Mouse (Mus musculus): Measurements from ENCODE around the gene Spats2l.

Spats2l gene

DNA sequence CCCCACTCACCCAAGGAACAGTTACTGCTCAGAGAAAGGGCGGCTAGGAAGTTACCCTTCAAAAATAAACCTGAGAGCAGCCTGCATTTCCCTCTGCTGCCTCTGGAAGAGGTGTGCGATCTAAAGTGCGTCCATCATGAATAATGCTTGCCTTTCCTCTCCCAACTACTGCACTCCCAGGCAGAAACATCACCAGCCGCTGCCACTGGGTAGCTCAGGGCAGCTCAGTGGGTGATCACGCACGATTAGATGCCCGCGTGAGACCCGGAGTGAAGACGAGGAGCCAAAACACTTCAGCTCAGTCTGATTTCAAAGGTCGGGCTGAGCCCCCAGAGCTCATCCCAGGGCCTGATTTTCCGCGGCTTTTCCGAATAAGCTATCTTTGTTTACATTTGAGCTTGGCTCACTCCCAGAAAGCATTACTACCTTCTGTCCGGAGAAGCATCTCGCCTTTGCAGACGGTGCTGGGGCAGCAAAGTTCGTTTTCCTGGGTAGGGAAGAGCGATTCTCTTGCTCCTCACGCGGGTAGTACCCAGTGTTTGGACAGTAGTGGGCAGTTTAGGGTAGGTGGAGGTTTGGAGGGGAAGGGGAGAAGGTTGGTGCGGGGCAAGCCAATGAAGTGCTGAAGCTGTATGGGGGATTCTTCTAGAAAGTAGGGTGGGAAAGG is at the start of gene Spats2l:
TSS of gene Spats2l (plus strand) at position 162 of the 667 bp plus-strand sequence.
- DNase-seq (ENCODE audit: low read depth, low spot score) = no peak

DNA sequence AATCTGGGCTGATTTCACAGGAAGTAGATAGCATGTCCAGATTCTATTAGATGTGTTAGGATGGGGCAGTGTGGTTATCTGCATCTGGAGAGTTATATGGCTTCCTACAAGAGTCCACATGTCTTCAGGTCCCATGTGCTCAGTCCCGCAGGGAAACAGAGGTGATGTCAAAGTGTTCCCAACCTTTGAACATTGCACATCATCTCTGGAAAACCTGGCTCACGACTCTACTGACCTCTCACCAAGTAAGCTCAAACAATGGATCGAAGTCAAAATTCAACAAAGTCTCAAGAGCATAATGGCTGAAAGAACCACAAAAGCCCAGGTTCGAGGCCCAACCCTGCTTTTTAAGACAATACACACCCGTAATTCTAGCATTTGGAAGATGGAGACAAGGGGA is 48.7 kb upstream of the Spats2l start:
- DNase-seq (ENCODE audit: low read depth, low spot score) = no peak

DNA sequence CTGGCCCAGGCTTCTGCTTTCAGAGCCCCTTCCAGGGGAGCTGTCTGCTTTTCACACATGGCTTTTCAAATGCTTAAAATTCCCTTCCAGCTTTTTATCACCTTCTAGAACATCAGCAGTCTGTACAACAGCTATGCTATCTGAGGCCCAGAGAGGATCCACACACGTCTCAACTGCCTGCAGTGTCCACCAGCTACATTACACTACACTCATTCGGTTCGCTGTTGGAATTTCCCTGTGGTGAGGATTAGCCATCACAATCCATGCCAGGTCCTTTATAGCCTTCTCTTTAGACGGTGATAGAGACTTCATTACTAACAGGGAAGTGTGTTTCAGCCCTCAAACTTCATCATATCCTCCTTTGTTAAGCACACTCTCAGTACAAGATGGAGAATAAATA is 38.1 kb upstream of the Spats2l start:
- no peak for DNase-seq (ENCODE audit: low read depth, low spot score)

DNA sequence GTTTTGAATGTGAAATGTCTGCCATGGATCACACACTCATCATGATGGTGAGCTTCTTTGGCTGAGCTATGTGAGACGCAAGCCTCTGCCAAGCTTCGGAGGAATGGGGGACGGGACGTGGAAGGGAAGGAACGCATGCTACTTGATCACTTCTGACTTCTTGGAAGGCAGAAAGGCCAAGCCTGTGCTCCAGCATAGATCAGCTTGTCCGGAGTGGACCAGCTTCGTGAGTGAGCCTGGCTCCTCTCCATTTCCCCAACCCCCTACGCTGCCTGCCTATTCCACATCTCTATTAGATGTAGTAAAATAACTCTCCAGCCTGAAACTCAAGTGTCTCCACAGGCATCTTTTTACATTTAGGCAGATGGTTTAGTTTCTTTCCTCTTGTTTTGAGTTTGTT is 32.2 kb upstream of the Spats2l start:
- DNase-seq (ENCODE audit: low read depth, low spot score) = no peak

DNA sequence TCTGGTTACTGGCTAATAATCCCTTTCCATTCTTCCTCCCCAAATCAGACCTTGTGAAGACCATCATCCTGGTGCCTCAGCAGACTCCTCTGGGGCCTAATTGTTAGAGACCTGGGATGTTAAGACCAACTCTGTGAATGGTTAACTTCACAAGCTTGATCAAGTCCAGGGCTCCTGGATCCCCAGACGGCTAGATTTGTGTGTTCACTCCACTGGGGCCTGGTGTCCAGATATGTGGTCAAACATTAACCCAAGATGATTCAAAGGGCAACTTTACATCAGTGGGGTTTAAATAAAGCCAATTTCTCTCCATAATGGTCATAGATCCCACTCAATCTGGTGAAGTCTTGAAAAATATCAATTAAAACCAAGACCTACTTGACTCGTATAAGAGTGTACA is 31.7 kb upstream of the Spats2l start:
- no peak for DNase-seq (ENCODE audit: low read depth, low spot score)

DNA sequence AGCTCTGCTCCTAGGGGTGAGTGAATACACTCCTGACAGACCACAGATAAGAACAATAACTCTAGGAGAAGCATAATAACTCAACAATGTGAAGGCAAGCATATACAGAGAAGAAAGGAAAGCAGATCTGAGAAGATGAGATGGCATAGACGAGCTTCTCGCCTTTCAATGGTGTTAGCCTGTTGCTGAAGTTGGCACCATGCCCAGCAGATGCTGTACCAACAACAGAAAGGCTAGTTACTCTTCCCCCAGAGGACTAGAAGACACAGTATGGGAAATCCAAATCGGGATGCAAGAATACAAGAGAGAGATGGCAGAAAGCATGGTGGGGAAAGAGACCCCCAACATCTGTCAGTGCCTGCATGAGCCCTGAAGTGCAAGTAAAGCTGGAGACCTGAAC is 22.2 kb upstream of the Spats2l start:
- DNase-seq (ENCODE audit: low read depth, low spot score) = no peak

DNA sequence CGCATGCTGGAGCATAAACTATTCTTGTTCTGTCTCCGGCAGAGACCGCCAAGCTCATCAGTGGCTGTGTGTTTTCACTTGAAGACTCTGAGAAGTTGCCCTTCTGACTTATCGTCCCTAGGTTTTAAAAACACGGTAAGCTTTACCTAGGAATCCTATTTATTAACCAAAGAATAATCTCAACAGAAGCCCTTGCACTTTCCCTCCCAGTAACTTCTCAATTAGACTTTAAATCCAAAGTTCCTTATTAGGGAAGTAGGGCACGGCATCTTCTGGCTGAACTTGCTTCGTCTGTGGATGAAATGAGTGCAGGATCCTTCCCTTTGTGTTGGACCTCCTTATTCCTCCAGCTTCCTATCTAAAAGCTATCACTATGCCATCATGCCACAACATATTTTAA is 7.6 kb upstream of the Spats2l start:
- no peak for DNase-seq (ENCODE audit: low read depth, low spot score)

DNA sequence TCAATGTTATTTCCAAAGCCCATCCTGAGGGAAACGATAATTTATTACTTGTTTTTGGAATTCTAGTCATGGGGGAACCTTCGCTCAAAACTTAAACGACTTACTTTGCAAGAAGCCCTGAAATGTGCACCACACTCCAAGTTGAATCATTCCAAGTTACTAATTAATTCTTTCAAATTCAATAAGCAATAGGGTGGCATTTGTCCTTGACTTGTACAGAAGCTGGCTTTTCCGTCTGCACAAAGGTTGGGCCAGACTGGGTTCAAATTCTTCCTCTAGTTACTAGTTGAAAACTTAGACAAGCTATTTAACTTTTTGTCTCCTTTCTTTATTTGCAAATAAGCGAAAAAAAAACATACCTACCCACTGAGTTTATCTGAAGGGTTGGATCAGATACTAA is 636 bp upstream of the Spats2l start:
- DNase-seq (ENCODE audit: low read depth, low spot score) = no peak

DNA sequence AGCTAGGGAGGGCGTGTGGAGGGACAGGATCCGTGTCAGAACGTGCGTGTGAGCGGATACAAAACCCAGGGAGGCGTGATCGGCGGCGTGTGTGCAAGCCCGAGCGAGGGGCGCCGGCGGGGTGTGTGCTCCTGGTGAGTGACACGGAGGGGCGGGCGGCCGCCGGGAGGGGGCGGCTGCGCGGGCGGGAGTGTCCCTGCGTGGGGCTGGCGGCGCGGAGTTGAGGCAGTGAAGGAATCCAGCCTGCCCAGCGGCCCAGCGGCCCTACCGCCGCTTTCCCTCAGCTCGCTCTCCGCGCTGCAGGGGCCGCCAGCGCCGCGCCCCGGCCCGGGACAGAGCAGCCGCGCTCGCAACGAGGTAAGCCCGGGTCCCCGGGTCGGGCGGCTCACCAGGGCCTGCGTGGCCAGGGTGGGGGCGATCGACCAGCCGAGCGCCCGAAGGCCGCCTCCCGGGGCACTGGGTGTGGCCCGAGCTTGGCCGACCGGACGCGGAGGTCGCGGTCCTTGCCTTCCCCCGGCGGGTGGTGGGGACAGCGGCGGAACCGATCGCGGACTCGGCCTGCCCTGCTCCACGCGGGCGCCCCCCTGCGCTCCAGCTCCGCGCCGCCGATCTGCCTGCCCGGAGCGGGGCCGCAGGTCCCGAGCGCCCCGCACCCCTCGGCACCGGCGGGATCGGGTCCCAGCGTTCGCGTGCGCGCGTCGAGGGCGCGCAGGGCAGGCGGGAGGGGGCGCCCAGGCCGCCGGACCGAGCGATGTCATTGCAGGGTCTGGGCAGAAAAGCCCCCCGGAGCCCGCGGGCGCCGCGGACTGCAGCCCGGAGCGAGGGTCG is 920 bp downstream of the Spats2l start:
- DNase-seq (ENCODE audit: low read depth, low spot score) = no peak

DNA sequence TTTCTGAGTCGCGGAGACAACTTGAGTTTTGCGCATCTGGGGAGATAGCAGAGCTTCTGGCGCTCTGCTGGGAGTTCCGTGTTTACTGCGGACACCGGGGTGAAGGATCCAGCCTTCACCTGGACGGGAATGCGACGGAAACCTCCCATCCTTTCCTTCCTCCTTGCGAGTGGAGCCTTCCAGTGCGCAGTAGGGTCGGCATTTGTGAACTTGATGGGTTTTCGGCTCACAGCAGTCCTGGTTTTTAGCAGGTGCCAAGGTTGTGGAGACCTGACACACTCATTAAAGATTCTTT is 1.5 kb downstream of the Spats2l start:
- no peak for DNase-seq (ENCODE audit: low read depth, low spot score)

DNA sequence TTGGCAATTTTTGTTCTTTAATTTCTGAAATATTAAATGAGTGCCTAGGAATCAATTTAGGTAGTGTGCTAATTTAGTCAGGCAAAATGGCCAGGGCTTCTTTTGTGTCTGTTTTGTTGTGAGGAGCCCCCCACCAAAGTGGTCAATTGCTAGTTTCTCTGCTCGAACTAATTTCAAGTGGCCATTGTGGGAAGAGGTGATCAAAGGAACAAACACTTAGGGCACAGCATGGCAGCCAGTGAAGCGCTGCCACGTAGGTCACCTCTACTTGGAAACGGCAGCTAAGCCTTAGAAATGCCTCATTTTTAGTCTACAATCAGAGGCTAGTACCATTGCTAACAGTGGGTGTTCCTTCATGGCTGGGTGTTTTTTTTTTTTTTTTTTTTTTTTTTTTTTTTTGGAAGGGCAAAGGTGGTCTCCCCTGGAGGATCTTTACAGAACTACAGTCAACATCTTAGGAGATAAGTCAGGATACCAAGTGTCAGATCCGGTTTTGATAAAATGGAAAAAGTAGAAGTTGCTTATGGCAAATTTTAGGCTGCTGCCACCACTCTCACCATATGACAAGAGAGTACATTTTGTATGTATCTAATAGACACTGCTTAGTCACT is 2.8 kb downstream of the Spats2l start:
- no peak for DNase-seq (ENCODE audit: low read depth, low spot score)

DNA sequence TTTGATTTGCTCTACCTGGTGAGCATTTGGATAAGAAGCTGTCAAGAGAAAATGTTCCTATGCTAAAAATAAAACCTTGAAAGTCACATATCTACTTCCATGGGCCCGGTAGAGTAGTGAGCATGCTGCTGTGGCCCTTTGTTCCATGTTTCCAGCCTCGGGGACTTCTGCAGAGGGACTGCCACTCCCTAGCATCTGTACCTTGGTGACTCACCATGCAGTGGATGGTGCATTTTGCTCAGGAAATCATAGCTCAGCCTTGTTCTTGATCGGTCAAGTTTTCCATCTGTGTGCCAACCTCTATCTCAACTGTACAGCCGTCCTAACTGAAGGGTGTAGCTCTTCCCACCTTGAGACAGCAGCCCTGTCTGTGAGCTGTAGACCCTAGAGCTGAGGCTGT is 10.3 kb downstream of the Spats2l start:
- no peak for DNase-seq (ENCODE audit: low read depth, low spot score)

DNA sequence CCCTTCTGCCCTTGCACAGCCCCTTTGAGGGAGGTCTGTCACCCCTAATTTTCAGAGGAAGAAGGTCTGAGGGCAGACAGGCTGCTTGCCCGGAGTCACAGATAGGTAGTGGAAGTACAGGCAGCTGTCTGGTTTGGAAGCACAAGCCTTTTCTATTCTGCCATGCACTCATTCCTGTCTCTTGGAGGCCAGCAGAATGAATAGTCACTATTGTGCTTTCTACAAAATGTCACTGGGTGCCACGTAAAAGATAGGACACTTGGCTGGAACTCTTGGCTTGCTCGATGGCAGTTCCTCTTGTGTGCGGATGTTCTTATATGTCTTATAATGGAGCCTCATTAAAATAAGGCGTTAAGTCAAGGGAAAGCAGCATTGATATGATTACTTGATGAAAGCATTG is 15.9 kb downstream of the Spats2l start:
- DNase-seq (ENCODE audit: low read depth, low spot score) = no peak

DNA sequence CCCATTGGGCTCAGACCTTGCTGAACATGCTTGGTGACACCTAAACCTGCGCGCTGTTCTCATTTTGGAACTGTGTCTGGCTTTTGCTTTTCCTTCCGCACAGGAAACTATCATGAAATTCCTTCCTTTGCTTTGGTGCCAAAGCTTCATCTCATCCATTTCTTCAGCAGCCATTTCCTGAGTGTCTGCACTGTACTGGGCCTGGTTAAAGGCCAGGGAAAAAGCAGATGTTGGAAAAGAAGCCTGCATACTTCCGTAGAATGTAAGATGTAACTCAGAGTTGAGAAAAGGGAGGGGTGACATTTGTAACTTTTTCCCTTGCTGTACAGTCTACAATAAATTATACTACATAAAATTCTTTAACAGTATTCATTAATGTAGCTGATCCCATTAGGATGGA is 18.2 kb downstream of the Spats2l start:
- no peak for DNase-seq (ENCODE audit: low read depth, low spot score)

DNA sequence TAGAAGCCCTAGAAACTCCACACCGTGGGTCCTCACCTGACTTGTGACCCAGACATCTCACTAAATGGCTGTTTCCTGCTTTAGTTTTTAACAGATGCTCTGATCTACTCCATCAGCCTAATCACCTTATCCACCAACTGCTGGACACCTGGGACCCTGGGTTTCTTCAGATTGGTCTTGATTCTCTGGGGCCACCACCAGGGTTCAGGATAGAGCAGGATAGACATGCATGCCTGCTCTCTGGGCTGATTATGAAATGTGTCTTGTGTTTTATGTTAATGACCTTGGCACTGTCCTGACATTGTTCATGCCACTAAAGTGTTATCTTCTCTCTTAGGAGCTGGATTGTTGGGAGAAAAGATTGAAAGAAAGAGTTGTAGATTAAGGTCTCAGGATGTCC is 21.9 kb downstream of the Spats2l start:
- DNase-seq (ENCODE audit: low read depth, low spot score) = no peak

DNA sequence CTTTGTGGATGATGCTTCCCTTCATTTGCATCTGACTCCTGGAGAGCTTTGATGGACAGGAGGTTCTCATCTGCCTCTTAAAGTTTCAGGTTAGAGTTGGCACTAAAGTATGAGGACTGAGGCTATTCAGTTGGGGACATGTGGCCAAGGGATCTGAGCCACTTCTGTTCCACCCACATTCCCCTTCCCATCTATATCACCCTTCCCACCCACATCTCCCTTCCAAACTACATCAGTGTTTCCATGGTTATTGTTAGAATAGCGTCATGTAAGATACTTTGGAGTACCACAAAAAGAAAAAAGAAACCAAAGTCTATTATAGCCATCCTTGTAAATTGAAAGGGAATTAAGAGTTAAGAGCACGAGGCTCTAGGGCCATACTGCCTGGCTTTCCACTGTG is 25.4 kb downstream of the Spats2l start:
- DNase-seq (ENCODE audit: low read depth, low spot score) = no peak

DNA sequence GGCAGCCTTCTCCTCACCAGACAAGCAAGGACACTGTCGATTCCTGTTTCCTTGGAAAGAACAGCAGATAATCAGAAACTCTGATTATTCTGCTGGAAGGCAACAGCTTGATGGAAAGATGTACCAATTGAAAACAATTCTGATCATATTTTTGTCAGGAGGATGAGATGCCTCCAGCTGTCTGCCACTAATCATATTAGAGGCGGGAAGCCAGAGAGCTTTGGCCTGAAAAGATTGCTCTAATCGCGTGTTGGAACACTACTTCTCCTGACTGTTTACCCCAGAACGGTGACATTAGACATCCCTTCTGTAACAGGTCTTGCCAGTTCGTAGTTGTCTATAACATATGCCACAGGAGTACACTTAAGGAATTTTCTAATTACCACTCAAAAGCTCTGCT is 26.9 kb downstream of the Spats2l start:
- no peak for DNase-seq (ENCODE audit: low read depth, low spot score)

DNA sequence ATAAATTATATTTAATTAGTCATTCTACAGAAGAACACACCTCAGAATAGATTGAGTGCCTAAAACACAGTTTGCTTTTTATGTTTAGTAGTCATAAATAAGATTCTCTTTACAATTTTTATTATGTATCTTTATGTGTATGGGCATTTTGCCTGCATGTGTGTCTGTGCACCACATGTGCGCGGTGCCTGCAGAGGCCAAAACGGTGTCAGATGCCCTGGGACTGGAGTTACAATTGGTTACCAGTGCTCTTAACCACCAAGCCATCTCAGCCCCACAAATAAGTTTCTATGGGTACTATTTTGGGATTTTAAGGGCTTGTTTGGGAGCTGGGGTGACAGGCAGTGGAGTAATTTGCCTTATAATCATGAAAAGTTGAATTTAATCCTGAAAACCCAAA is 32.2 kb downstream of the Spats2l start:
- no peak for DNase-seq (ENCODE audit: low read depth, low spot score)

DNA sequence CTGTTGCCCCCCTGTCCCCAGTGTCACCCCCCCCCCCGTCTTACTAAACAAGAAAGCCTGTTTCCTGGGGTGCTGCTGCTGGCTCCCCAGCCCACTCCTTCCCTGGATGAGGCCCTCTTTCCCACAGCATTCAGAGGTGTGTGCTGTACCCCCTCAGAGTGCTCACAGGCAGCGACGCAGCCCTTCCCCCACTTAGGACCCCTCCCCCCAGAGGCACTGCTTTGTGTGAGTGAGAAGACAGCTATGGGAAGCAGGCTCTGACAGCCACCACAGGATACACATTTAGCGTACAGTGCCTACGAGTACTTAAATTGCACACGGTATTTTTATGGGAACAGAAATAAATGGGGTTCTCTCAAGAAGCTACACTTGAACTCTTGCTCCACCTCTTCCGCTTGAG is 33.9 kb downstream of the Spats2l start:
- no peak for DNase-seq (ENCODE audit: low read depth, low spot score)

DNA sequence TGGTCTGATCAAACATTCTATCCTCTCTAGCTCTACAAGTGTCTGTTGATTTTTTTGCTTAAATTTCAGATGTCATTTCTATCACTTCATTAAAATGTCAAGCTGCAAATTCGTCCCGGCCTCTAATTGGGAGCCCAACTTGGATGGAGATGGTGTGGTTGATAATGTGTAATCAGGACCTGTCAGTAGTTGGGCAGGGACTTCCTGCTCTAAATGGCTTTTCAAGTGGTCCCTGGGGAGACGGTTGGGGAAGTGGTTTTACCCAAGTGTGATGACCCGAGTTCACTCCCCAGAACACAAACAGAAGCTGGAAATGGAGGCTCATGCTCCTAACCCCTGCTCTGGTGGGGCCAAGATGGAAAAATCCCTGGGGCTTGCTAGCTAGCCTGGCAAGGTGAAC is 36.3 kb downstream of the Spats2l start:
- no peak for DNase-seq (ENCODE audit: low read depth, low spot score)

DNA sequence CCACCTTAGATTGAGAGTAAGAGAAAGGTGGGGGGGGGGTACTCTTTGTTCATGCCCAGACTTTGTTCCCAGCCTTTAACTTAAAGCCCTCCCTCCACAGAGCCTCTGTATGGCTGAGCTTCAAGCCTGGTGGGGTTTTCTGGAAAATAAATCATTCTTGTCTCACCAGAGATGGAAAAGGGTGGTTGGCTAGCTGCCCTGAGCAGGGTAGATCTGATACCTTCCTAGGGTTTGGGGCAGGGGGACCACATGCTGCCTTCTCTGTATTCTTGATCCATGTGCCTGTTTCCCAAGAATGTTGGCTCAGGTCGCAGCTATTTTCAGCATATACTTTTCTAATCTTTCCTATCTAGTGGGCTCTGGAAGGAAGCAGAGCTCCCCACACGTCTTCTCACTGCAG is 43.1 kb downstream of the Spats2l start:
- DNase-seq (ENCODE audit: low read depth, low spot score) = no peak

DNA sequence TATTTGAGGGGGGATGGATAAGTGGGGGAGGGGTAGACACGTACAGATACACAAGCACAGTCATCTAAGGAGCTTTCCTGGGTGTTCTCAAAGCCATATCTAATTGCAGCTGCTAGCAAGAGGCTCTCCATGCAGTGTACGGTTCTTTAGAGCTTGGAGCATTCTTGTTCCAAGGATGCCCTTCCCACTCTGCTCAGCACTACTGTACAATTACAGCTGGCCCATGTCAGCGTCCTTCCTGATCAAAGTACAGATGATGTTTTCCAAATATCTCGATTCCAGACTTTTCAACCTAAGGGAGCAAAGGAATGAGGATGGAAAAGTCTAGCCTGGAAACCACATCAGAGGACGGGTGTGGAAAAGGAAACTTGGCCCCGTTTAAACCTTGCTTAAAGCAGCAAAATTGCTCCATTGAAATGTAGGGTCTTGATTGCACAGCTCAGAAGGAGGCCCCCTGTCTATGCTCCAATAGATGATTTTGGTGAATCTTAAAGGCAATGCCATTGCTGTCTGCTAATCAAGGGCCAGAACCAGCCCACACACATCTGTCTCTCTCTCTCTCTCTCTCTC is 46.6 kb downstream of the Spats2l start:
- DNase-seq (ENCODE audit: low read depth, low spot score) = no peak
